Mouse (Mus musculus) stomach, postnatal 0 days (tissue): ENCODE measurements at regions not wholly inside any gene's neighbourhood (a gene's known extent, or its start where the extent isn't known, plus 50 kb on each side); places are given as distances from the start of the nearest gene placed in this dataset.

ENCODE experiments used
- CTCF ChIP-seq: IDR thresholded peaks from 2 replicates; pipeline ENCODE4 v1.5.1; 2016; ENCODE audit warnings: antibody characterized with exemption, low read depth, mild to moderate bottlenecking, moderate library complexity
- EP300 ChIP-seq: optimal IDR thresholded peaks from 2 replicates; pipeline ENCODE3; 2016; ENCODE audit warnings: antibody characterized with exemption

- TF ChIP-seq EP300 (no peak), CTCF (no peak)
Measured at GRCm38 (mm10) chr16:79191196-79191595, 100.3 kb upstream of the Tmprss15 start.
